In the genomic region with DNA sequence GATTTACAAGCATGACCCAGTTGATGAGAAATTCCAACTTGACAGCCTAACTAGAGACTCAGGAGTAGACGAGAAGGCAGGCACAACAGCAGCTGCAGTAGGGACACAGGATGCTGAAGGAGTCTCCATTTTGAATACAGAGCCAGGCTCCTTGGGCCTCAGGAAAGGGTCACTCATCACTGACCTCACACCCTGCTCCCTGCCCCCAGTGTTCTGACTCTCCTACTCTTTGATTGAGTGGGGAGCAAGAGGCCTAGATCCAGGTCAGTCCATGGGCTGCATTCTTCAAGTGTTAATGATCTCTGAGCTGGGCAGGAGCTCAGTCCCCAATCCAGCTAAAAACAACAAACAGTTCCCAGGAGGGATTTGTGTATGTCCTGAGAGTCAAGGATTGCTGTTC, we compare ENCODE assay signal across 20 mouse cellular contexts. TPM values are rescaled to one million over a fixed set of nuclear protein-coding genes. Genes with fewer than 3 reads are reported as not detected.
DNase-seq lines count a peak whose midpoint lies in the region; ATAC-seq and TF ChIP-seq lines count a peak whose summit lies in the region.
"Had no signal": no experiment of that assay in that cellular context is flagged by ENCODE, and none has a peak within 500 bp of the region (broad histone marks: within the 10 kb centered on the region; RNA-seq: fewer than 3 reads in every experiment).

No protein-coding gene starts in this region.

- H3K27ac ChIP-seq in kidney, embryonic 15.5 days = 0 out of 2 replicates have a peak overlapping the region, but pooled peaks have one; percentile 1
- no peak overlapping the region for H3K27ac ChIP-seq in cerebellum, adult 2 months (ENCODE audit: insufficient read depth, low read length)
- H3K27ac ChIP-seq in liver, embryonic 11.5 days (ENCODE audit: low read depth, low read length) = no peak overlapping the region
- H3K27ac ChIP-seq: embryonic facial prominence, embryonic 10.5 days; forebrain, embryonic 13.5 days; heart, adult 2 months; heart, embryonic 15.5 days; hindbrain, embryonic 10.5 days had no signal

- peak; percentile 73 for DNase-seq in kidney, adult 11 months
- DNase-seq in kidney, postnatal 10 days = no peak
- peak; percentile 58 to 80 for DNase-seq in kidney, postnatal 25 days
- no peak for DNase-seq in spleen, postnatal 14 days (ENCODE audit: low spot score in 2 of 2)
- DNase-seq in cerebellum, adult 2 months = no peak
- no peak for DNase-seq in liver, embryonic 11.5 days (ENCODE audit: low spot score)
- DNase-seq: adrenal gland, postnatal 10 days; cerebellum, adult 11 months; cerebellum, adult 9-10 months; cerebellum, postnatal 25 days; forebrain, postnatal 0 days; gastrocnemius, postnatal 14 days; heart, adult 2 months had no signal

- 22% methylated on average over 1 of the region's 1 CpGs for WGBS in kidney, embryonic 15.5 days
- WGBS in cerebellum, adult 2 months = 77% methylated on average over 1 of the region's 1 CpGs
- WGBS in liver, embryonic 11.5 days = 57% methylated on average over 1 of the region's 1 CpGs

- no peaks in the 10 kb centered on the region for H3K36me3 ChIP-seq in kidney, embryonic 15.5 days
- H3K36me3 ChIP-seq in liver, embryonic 11.5 days (ENCODE audit: control insufficient read depth, insufficient read depth, low read length) = no peaks in the 10 kb centered on the region
- H3K36me3 ChIP-seq: embryonic facial prominence, embryonic 10.5 days; heart, embryonic 15.5 days; hindbrain, embryonic 10.5 days had no signal

- no peak overlapping the region for H3K9ac ChIP-seq in kidney, embryonic 15.5 days
- H3K9ac ChIP-seq in liver, embryonic 11.5 days (ENCODE audit: low read depth, low read length) = no peak overlapping the region
- H3K9ac ChIP-seq: forebrain, embryonic 13.5 days; forebrain, postnatal 0 days; heart, embryonic 15.5 days had no signal

- H3K9me3 ChIP-seq in kidney, embryonic 15.5 days (replicated peaks) = no peaks in the 10 kb centered on the region
- no peaks in the 10 kb centered on the region for H3K9me3 ChIP-seq in liver, embryonic 11.5 days (ENCODE audit: control insufficient read depth, low read length)
- H3K9me3 ChIP-seq: embryonic facial prominence, embryonic 10.5 days; forebrain, embryonic 13.5 days; heart, embryonic 15.5 days; hindbrain, embryonic 10.5 days had no signal

- no peak overlapping the region for H3K4me3 ChIP-seq in kidney, embryonic 15.5 days (replicated peaks)
- no peak overlapping the region for H3K4me3 ChIP-seq in cerebellum, adult 2 months (replicated peaks; ENCODE audit: insufficient read depth, low read depth, low read length)
- H3K4me3 ChIP-seq in liver, embryonic 11.5 days (ENCODE audit: low read depth, low read length) = no peak overlapping the region
- H3K4me3 ChIP-seq: embryonic facial prominence, embryonic 10.5 days; forebrain, embryonic 13.5 days; heart, adult 2 months; heart, embryonic 15.5 days; hindbrain, embryonic 10.5 days had no signal

- no peak for TF ChIP-seq POLR2A in cerebellum, adult 2 months (IDR thresholded peaks at IDR 0.05; ENCODE audit: borderline replicate concordance, insufficient read depth, low read length)

- H3K4me2 ChIP-seq in kidney, embryonic 15.5 days = no peak overlapping the region
- no peak overlapping the region for H3K4me2 ChIP-seq in liver, embryonic 11.5 days
- H3K4me2 ChIP-seq: forebrain, embryonic 13.5 days; heart, embryonic 11.5 days; heart, embryonic 15.5 days had no signal

- peaks cover 22% of the 10 kb centered on the region for H3K27me3 ChIP-seq in kidney, embryonic 15.5 days
- H3K27me3 ChIP-seq in cerebellum, adult 2 months (ENCODE audit: control insufficient read depth, insufficient read depth, low read length) = no peaks in the 10 kb centered on the region
- peaks cover 14% of the 10 kb centered on the region for H3K27me3 ChIP-seq in liver, embryonic 11.5 days (replicated peaks; ENCODE audit: control insufficient read depth, insufficient read depth, low read length)
- H3K27me3 ChIP-seq: forebrain, embryonic 13.5 days had no signal

- ATAC-seq in kidney, embryonic 15.5 days (replicated peaks; ENCODE audit: low FRiP score) = peak; percentile 16; the same call in 1 of the 2 replicates
- ATAC-seq in liver, embryonic 11.5 days (replicated peaks; ENCODE audit: low FRiP score) = no peak
- ATAC-seq: forebrain, embryonic 13.5 days; forebrain, postnatal 0 days had no signal

- TF ChIP-seq CTCF in cerebellum, adult 2 months (IDR thresholded peaks at IDR 0.05; ENCODE audit: borderline replicate concordance, insufficient read depth, low read depth, low read length) = no peak

- H3K4me1 ChIP-seq in kidney, embryonic 15.5 days = peaks cover 21% of the 10 kb centered on the region
- H3K4me1 ChIP-seq in cerebellum, adult 2 months (ENCODE audit: control insufficient read depth, insufficient read depth, low read length) = peaks cover 11% of the 10 kb centered on the region
- H3K4me1 ChIP-seq in liver, embryonic 11.5 days (replicated peaks; ENCODE audit: control insufficient read depth, insufficient read depth, low read length) = no peaks in the 10 kb centered on the region

RNA-seq across cellular contexts. Expression of a gene that starts 23.4 kb away (rescaled TPM):
- polyA plus RNA-seq in kidney, embryonic 15.5 days (2015; fragmentation: Nextera tagmentation; extraction: Ambion mirVana) = 12.1 and 12.9 TPM in 2 replicates
- 0.11 and 0.19 TPM in 2 replicates for polyA plus RNA-seq in cerebellum, adult 2 months (2012; rRNA removed)
- polyA plus RNA-seq in liver, embryonic 11.5 days (2014; fragmentation: Nextera tagmentation; extraction: Ambion mirVana) = 0.38 and 0.49 TPM in 2 replicates
- polyA plus RNA-seq: C2C12; heart, adult 2 months; heart, embryonic 11.5 days; heart, embryonic 15.5 days had no signal

Comparison
In these comparisons a context has a peak if more than half of its experiments do, and no peak if none do; other contexts are left out.
1. DNase-seq: peak in kidney, adult 11 months (single experiment) and kidney, postnatal 25 days (2 of 2); none in kidney, postnatal 10 days (single experiment), spleen, postnatal 14 days (0 of 2), cerebellum, adult 2 months (0 of 2) and liver, embryonic 11.5 days (single experiment).